8 mouse cellular contexts compared by ENCODE assay signal in the genomic region with DNA sequence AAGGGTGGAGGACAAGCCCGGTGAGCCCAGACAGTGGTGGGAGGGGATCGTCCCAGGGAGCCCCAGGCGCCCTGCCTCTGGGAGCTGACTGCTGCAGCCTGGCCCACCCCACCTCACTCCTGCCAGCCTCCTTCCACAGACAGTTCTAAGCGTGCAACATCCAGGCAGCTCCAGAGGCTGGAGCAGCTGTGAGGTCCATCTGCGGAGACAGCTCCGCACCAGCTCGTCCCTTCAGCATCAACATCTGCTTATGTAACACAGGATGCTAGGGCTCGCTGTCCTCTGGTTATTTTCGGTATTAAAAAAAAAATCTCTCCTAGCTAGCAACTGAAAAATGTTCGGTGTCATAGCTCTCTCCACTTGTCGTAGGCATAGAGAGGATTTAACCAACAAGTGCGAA. TPM values are rescaled to one million over a fixed set of nuclear protein-coding genes. Genes with fewer than 3 reads are reported as not detected.
A peak's percentile ranks its signal among the peaks of the same experiment; 100 is the strongest.
DNase-seq lines count a peak whose midpoint lies in the region; ATAC-seq lines count a peak whose summit lies in the region.

No protein-coding gene starts in this region.

- DNase-seq in ovary, postnatal 36 days (ENCODE audit: low spot score) = peak; percentile 20
- no peak for DNase-seq in ovary, postnatal 14 days (ENCODE audit: low spot score)
- peak; percentile 20 to 34 for DNase-seq in kidney, postnatal 4 days
- DNase-seq in thymus, postnatal 0 days (ENCODE audit: low spot score) = no peak

- H3K36me3 ChIP-seq in embryonic facial prominence, embryonic 12.5 days = no peaks in the 10 kb centered on the region
- no peaks in the 10 kb centered on the region for H3K36me3 ChIP-seq in heart, embryonic 12.5 days
- H3K36me3 ChIP-seq in liver, embryonic 15.5 days (replicated peaks) = no peaks in the 10 kb centered on the region
- no peaks in the 10 kb centered on the region for H3K36me3 ChIP-seq in stomach, embryonic 15.5 days

- no peak; the same call in 1 of the 2 replicates for ATAC-seq in embryonic facial prominence, embryonic 12.5 days (ENCODE audit: insufficient number of reproducible peaks, insufficient read depth, low FRiP score, low TSS enrichment)
- ATAC-seq in heart, embryonic 12.5 days (ENCODE audit: insufficient number of reproducible peaks, low FRiP score) = 0 out of 2 replicates have a peak, but pooled peaks have one; percentile 39
- no peak for ATAC-seq in liver, embryonic 15.5 days (ENCODE audit: insufficient read depth)
- peak; percentile 50 for ATAC-seq in stomach, embryonic 15.5 days (ENCODE audit: insufficient read depth, low FRiP score, low read depth)

- H3K4me3 ChIP-seq in embryonic facial prominence, embryonic 12.5 days = peak overlapping the region; percentile 39
- H3K4me3 ChIP-seq in heart, embryonic 12.5 days = peak overlapping the region; percentile 54
- H3K4me3 ChIP-seq in liver, embryonic 15.5 days (replicated peaks) = no peak overlapping the region
- H3K4me3 ChIP-seq in stomach, embryonic 15.5 days (replicated peaks) = peak overlapping the region; percentile 40

- WGBS in embryonic facial prominence, embryonic 12.5 days = 24% methylated on average over 12 of the region's 12 CpGs
- 25% methylated on average over 12 of the region's 12 CpGs for WGBS in heart, embryonic 12.5 days
- WGBS in liver, embryonic 15.5 days (ENCODE audit: insufficient replicate concordance) = 20% methylated on average over 12 of the region's 12 CpGs
- 14% methylated on average over 12 of the region's 12 CpGs for whole genome bisulfite sequencing in stomach, embryonic 15.5 days

- peak overlapping the region; percentile 25 for H3K9ac ChIP-seq in embryonic facial prominence, embryonic 12.5 days
- H3K9ac ChIP-seq in heart, embryonic 12.5 days = peak overlapping the region; percentile 39
- H3K9ac ChIP-seq in liver, embryonic 15.5 days = no peak overlapping the region
- 0 out of 2 replicates have a peak overlapping the region, but pooled peaks have one; percentile 6 for H3K9ac ChIP-seq in stomach, embryonic 15.5 days

- H3K9me3 ChIP-seq in embryonic facial prominence, embryonic 12.5 days = no peaks in the 10 kb centered on the region
- no peaks in the 10 kb centered on the region for H3K9me3 ChIP-seq in heart, embryonic 12.5 days (replicated peaks)
- no peaks in the 10 kb centered on the region for H3K9me3 ChIP-seq in liver, embryonic 15.5 days (replicated peaks)
- no peaks in the 10 kb centered on the region for H3K9me3 ChIP-seq in stomach, embryonic 15.5 days

- 0 out of 2 replicates have a peak, but pooled peaks cover 3% of the 10 kb centered on the region for H3K27me3 ChIP-seq in embryonic facial prominence, embryonic 12.5 days
- no peaks in the 10 kb centered on the region for H3K27me3 ChIP-seq in heart, embryonic 12.5 days (replicated peaks)
- H3K27me3 ChIP-seq in liver, embryonic 15.5 days = peaks cover 11% of the 10 kb centered on the region; the same call in 1 of the 2 replicates
- H3K27me3 ChIP-seq in stomach, embryonic 15.5 days (replicated peaks) = peaks cover 3% of the 10 kb centered on the region; the same call in 1 of the 2 replicates

- H3K4me2 ChIP-seq in embryonic facial prominence, embryonic 12.5 days (replicated peaks) = peak overlapping the region; percentile 80
- peak overlapping the region; percentile 82 for H3K4me2 ChIP-seq in heart, embryonic 12.5 days
- H3K4me2 ChIP-seq in liver, embryonic 15.5 days = peak overlapping the region; percentile 38
- peak overlapping the region; percentile 74 for H3K4me2 ChIP-seq in stomach, embryonic 15.5 days

- no peak overlapping the region for H3K27ac ChIP-seq in embryonic facial prominence, embryonic 12.5 days
- no peak overlapping the region for H3K27ac ChIP-seq in heart, embryonic 12.5 days (ENCODE audit: poor library complexity, severe bottlenecking)
- H3K27ac ChIP-seq in liver, embryonic 15.5 days (replicated peaks) = no peak overlapping the region
- H3K27ac ChIP-seq in stomach, embryonic 15.5 days = no peak overlapping the region

- peaks cover 2% of the 10 kb centered on the region; the same call in 1 of the 2 replicates for H3K4me1 ChIP-seq in embryonic facial prominence, embryonic 12.5 days
- peaks cover 12% of the 10 kb centered on the region; the same call in 1 of the 2 replicates for H3K4me1 ChIP-seq in heart, embryonic 12.5 days (replicated peaks)
- H3K4me1 ChIP-seq in liver, embryonic 15.5 days (replicated peaks) = no peaks in the 10 kb centered on the region
- peaks cover 12% of the 10 kb centered on the region; the same call in 1 of the 2 replicates for H3K4me1 ChIP-seq in stomach, embryonic 15.5 days

RNA-seq across cellular contexts. Expression of gene Col8a1, which starts 0.7 kb away (rescaled TPM):
- 19.3 and 27.3 TPM in 2 replicates for polyA plus RNA-seq in embryonic facial prominence, embryonic 12.5 days (2016; fragmentation: Nextera tagmentation; extraction: Ambion mirVana)
- polyA plus RNA-seq in heart, embryonic 12.5 days (2016; fragmentation: Nextera tagmentation; extraction: Ambion mirVana) = 2.2 and 2.3 TPM in 2 replicates
- 0.18 and 0.20 TPM in 2 replicates for polyA plus RNA-seq in liver, embryonic 15.5 days (2015; fragmentation: Nextera tagmentation; extraction: Ambion mirVana)
- polyA plus RNA-seq in stomach, embryonic 15.5 days (2015; fragmentation: Nextera tagmentation; extraction: Ambion mirVana) = 11.6 and 15.7 TPM in 2 replicates
- polyA plus RNA-seq in thymus, postnatal 0 days (2015; fragmentation: Nextera tagmentation; extraction: Ambion mirVana) = 0.06 and 0.23 TPM in 2 replicates

Comparison
In these comparisons a context has a peak if more than half of its experiments do, and no peak if none do; other contexts are left out.
1. DNase-seq: peak in ovary, postnatal 36 days (single experiment) and kidney, postnatal 4 days (2 of 2); none in ovary, postnatal 14 days (single experiment) and thymus, postnatal 0 days (single experiment).
2. ATAC-seq: peak in heart, embryonic 12.5 days (single experiment) and stomach, embryonic 15.5 days (single experiment); none in embryonic facial prominence, embryonic 12.5 days (single experiment) and liver, embryonic 15.5 days (single experiment).
3. Peak in every context shown above with its lines, with median percentiles within 50 percentile points of each other: H3K4me2 ChIP-seq.